Comparison of ENCODE assay signal across 7 mouse cellular contexts in genomic region chr9:121415626-121416241, GRCm38 (mm10).
DNase-seq lines count a peak whose midpoint lies in the region; ATAC-seq and TF ChIP-seq lines count a peak whose summit lies in the region.

No protein-coding gene starts in this region.

- H3K9me3 ChIP-seq in embryonic facial prominence, embryonic 15.5 days (replicated peaks): no peaks in the 10 kb centered on the region
- H3K9me3 ChIP-seq in kidney, embryonic 14.5 days (ENCODE audit: control insufficient read depth, low read length): no peaks in the 10 kb centered on the region
- no peaks in the 10 kb centered on the region for H3K9me3 ChIP-seq in forebrain, embryonic 13.5 days (replicated peaks)

- H3K27ac ChIP-seq in thymus, adult 2 months (ENCODE audit: control insufficient read depth, insufficient read depth, low read length): no peak overlapping the region
- no peak overlapping the region for H3K27ac ChIP-seq in embryonic facial prominence, embryonic 15.5 days (replicated peaks)
- no peak overlapping the region for H3K27ac ChIP-seq in kidney, embryonic 14.5 days (ENCODE audit: low read depth, low read length)
- peak overlapping the region; percentile 92 for H3K27ac ChIP-seq in small intestine, adult 2 months (ENCODE audit: insufficient read depth, low read depth, low read length)
- H3K27ac ChIP-seq in forebrain, embryonic 13.5 days: no peak overlapping the region

- DNase-seq in thymus, postnatal 14 days: peak; percentile 21
- no peak for DNase-seq in thymus, adult 2 months
- no peak for DNase-seq in frontal cortex, postnatal 10 days (ENCODE audit: low spot score in 2 of 2)

- 91% methylated on average over 19 of the region's 19 CpGs for WGBS in thymus, adult 2 months
- 71% methylated on average over 19 of the region's 19 CpGs for WGBS in embryonic facial prominence, embryonic 15.5 days
- 70% methylated on average over 19 of the region's 19 CpGs for WGBS in kidney, embryonic 14.5 days
- WGBS in small intestine, adult 2 months: 23% methylated on average over 19 of the region's 19 CpGs
- 80% methylated on average over 19 of the region's 19 CpGs for WGBS in forebrain, embryonic 13.5 days

- H3K36me3 ChIP-seq in thymus, adult 2 months (ENCODE audit: control insufficient read depth, insufficient read depth, low read length): no peaks in the 10 kb centered on the region
- no peaks in the 10 kb centered on the region for H3K36me3 ChIP-seq in embryonic facial prominence, embryonic 15.5 days
- no peaks in the 10 kb centered on the region for H3K36me3 ChIP-seq in kidney, embryonic 14.5 days (ENCODE audit: control insufficient read depth, insufficient read depth, low read length)
- no peaks in the 10 kb centered on the region for H3K36me3 ChIP-seq in small intestine, adult 2 months (ENCODE audit: control insufficient read depth, insufficient read depth, low read length)
- peaks cover 14% of the 10 kb centered on the region for H3K36me3 ChIP-seq in forebrain, embryonic 13.5 days (ENCODE audit: poor library complexity, severe bottlenecking)

- peak; percentile 90 for ATAC-seq in embryonic facial prominence, embryonic 15.5 days (ENCODE audit: insufficient number of reproducible peaks, low FRiP score, low TSS enrichment, low read depth)
- peak; percentile 83; the same call in 1 of the 2 replicates for ATAC-seq in kidney, embryonic 14.5 days (ENCODE audit: low FRiP score, low TSS enrichment)
- ATAC-seq in forebrain, embryonic 13.5 days: no peak

- H3K4me3 ChIP-seq in thymus, adult 2 months (ENCODE audit: control insufficient read depth, insufficient read depth, low read length): no peak overlapping the region
- no peak overlapping the region for H3K4me3 ChIP-seq in embryonic facial prominence, embryonic 15.5 days (replicated peaks)
- no peak overlapping the region for H3K4me3 ChIP-seq in kidney, embryonic 14.5 days (ENCODE audit: low read length)
- peak overlapping the region; percentile 59 for H3K4me3 ChIP-seq in small intestine, adult 2 months (ENCODE audit: low read depth, low read length)
- H3K4me3 ChIP-seq in forebrain, embryonic 13.5 days: no peak overlapping the region

- no peaks in the 10 kb centered on the region for H3K27me3 ChIP-seq in thymus, adult 2 months (ENCODE audit: control insufficient read depth, insufficient read depth, low read length)
- H3K27me3 ChIP-seq in embryonic facial prominence, embryonic 15.5 days: no peaks in the 10 kb centered on the region
- no peaks in the 10 kb centered on the region for H3K27me3 ChIP-seq in kidney, embryonic 14.5 days (ENCODE audit: control insufficient read depth, insufficient read depth, low read length)
- no peaks in the 10 kb centered on the region for H3K27me3 ChIP-seq in small intestine, adult 2 months (ENCODE audit: control insufficient read depth, insufficient read depth, low read length)
- no peaks in the 10 kb centered on the region for H3K27me3 ChIP-seq in forebrain, embryonic 13.5 days

- H3K4me2 ChIP-seq in embryonic facial prominence, embryonic 15.5 days (replicated peaks): no peak overlapping the region
- H3K4me2 ChIP-seq in kidney, embryonic 14.5 days (replicated peaks; ENCODE audit: low read depth, low read length): no peak overlapping the region
- H3K4me2 ChIP-seq in forebrain, embryonic 13.5 days: no peak overlapping the region

- TF ChIP-seq POLR2A in thymus, adult 2 months (IDR thresholded peaks at IDR 0.05; ENCODE audit: control insufficient read depth, extremely low read depth, insufficient read depth, low read length, poor library complexity): no peak
- TF ChIP-seq POLR2A in small intestine, adult 2 months (IDR thresholded peaks at IDR 0.05; ENCODE audit: low read depth, low read length): peak; percentile 88

- H3K4me1 ChIP-seq in thymus, adult 2 months (replicated peaks; ENCODE audit: control insufficient read depth, insufficient read depth, low read length): no peaks in the 10 kb centered on the region; the same call in 1 of the 2 replicates
- 0 out of 2 replicates have a peak, but pooled peaks cover 4% of the 10 kb centered on the region for H3K4me1 ChIP-seq in embryonic facial prominence, embryonic 15.5 days
- no peaks in the 10 kb centered on the region for H3K4me1 ChIP-seq in kidney, embryonic 14.5 days (ENCODE audit: control insufficient read depth, insufficient read depth, low read length)
- peaks cover 31% of the 10 kb centered on the region for H3K4me1 ChIP-seq in small intestine, adult 2 months (ENCODE audit: control insufficient read depth, insufficient read depth, insufficient read length, low read length)
- H3K4me1 ChIP-seq in forebrain, embryonic 13.5 days: no peaks in the 10 kb centered on the region

- TF ChIP-seq CTCF in thymus, adult 2 months (IDR thresholded peaks at IDR 0.05; ENCODE audit: borderline replicate concordance, control insufficient read depth, extremely low read depth, insufficient read depth, low read length, poor library complexity): no peak
- no peak for TF ChIP-seq CTCF in small intestine, adult 2 months (IDR thresholded peaks at IDR 0.05; ENCODE audit: extremely low read depth, insufficient read length, insufficient replicate concordance, low read depth, low read length)

- H3K9ac ChIP-seq in embryonic facial prominence, embryonic 15.5 days: no peak overlapping the region
- no peak overlapping the region for H3K9ac ChIP-seq in kidney, embryonic 14.5 days (ENCODE audit: low read depth, low read length)
- H3K9ac ChIP-seq in forebrain, embryonic 13.5 days: no peak overlapping the region
